Mouse (Mus musculus) lung, postnatal 0 days (tissue): ENCODE data around the gene Rhbdf2.

Source experiments
- CTCF ChIP-seq: IDR thresholded peaks from 2 replicates; pipeline ENCODE4 v1.5.1; 2016; ENCODE audit warnings: antibody characterized with exemption, mild to moderate bottlenecking
- EP300 ChIP-seq: IDR thresholded peaks from 2 replicates; pipeline ENCODE4 v1.6.1; 2016; ENCODE audit warnings: antibody characterized with exemption, mild to moderate bottlenecking, control low read depth

GRCm38 (mm10) chr11:116611883-116612282, 14.9 kb downstream of the Rhbdf2 start:
- TF ChIP-seq CTCF (no peak), EP300 (no peak)
